Mouse (Mus musculus) testis, adult 2 months (tissue): ENCODE results near the gene Nav3. TPM values are rescaled to one million over a fixed set of nuclear protein-coding genes. Genes with fewer than 3 reads are reported as not detected.

Source experiments
- H3K27ac ChIP-seq: fragments of 200-500 bp; 2 replicates; pipeline ENCODE4 v1.5.1; 2012; ENCODE audit warnings: low read depth, low read length; ENCODE audit not compliant: control insufficient read depth, insufficient read depth
- H3K27me3 ChIP-seq: fragments of 200-500 bp; 2 replicates; pipeline ENCODE4 v1.6.1; 2012; ENCODE audit warnings: mild to moderate bottlenecking, low read length, moderate library complexity; ENCODE audit not compliant: control insufficient read depth, insufficient read depth
- H3K36me3 ChIP-seq: fragments of 200-500 bp; 2 replicates; pipeline ENCODE4 v1.6.1; 2012; ENCODE audit warnings: mild to moderate bottlenecking, low read length; ENCODE audit not compliant: control insufficient read depth, insufficient read depth
- H3K4me1 ChIP-seq: fragments of 200-500 bp; 2 replicates; pipeline ENCODE4 v1.6.1; 2012; ENCODE audit warnings: low read length; ENCODE audit not compliant: control insufficient read depth, insufficient read depth
- H3K4me3 ChIP-seq: fragments of 200-500 bp; 2 replicates; pipeline ENCODE4 v1.5.1; 2012; ENCODE audit warnings: low read depth, mild to moderate bottlenecking, low read length, moderate library complexity, mixed read lengths; ENCODE audit not compliant: control insufficient read depth
- CTCF ChIP-seq: fragments of 200-500 bp; IDR thresholded peaks from 2 replicates; pipeline ENCODE4 v1.5.1; 2012; ENCODE audit warnings: low read depth, mild to moderate bottlenecking, inconsistent platforms, low read length, moderate library complexity; ENCODE audit not compliant: control insufficient read depth, insufficient read depth, insufficient replicate concordance
- POLR2A ChIP-seq: fragments of 200-500 bp; IDR thresholded peaks from 2 replicates; pipeline ENCODE4 v1.6.1; 2012; ENCODE audit warnings: low read depth, mild to moderate bottlenecking, inconsistent platforms, low read length, moderate library complexity; ENCODE audit not compliant: control insufficient read depth
- polyA plus RNA-seq: library from polyadenylated mRNA; depleted of rRNA; stranded (reverse); fragments of >200 nt; gene quantifications from 2 replicates; pipeline ENCODE4 v1.2.3, GENCODE M21; 2012

Gene Nav3
- polyA plus RNA-seq, 1 experiment = 0.32 TPM

GRCm38 (mm10) chr10:109888355-109889170 is 567.4 kb downstream of the Nav3 start:
- Histone ChIP-seq H3K27me3 (no peaks in the 10 kb centered on the region), H3K4me1 (no peaks in the 10 kb centered on the region), H3K27ac (no peak overlapping the region), H3K36me3 (no peaks in the 10 kb centered on the region), H3K4me3 (no peak overlapping the region)
- TF ChIP-seq POLR2A (no peak), CTCF (no peak)

- no peaks in the 10 kb centered on the region for H3K4me1 ChIP-seq
- H3K27ac ChIP-seq = no peak overlapping the region
- no peaks in the 10 kb centered on the region for H3K27me3 ChIP-seq
- H3K36me3 ChIP-seq = no peaks in the 10 kb centered on the region
- no peak for TF ChIP-seq CTCF
- no peak for TF ChIP-seq POLR2A
- no peak overlapping the region for H3K4me3 ChIP-seq
Measured at GRCm38 (mm10) chr10:109887160-109887559, 568.8 kb downstream of the Nav3 start.

- H3K4me1 ChIP-seq = no peaks in the 10 kb centered on the region
- H3K27ac ChIP-seq = no peak overlapping the region
- no peaks in the 10 kb centered on the region for H3K36me3 ChIP-seq
- no peak overlapping the region for H3K4me3 ChIP-seq
- no peak for TF ChIP-seq CTCF
- TF ChIP-seq POLR2A = no peak
- no peaks in the 10 kb centered on the region for H3K27me3 ChIP-seq
Measured at GRCm38 (mm10) chr10:109876107-109876506, 579.9 kb downstream of the Nav3 start.

- Histone ChIP-seq H3K27ac (no peak overlapping the region), H3K36me3 (no peaks in the 10 kb centered on the region), H3K27me3 (no peaks in the 10 kb centered on the region), H3K4me3 (no peak overlapping the region), H3K4me1 (no peaks in the 10 kb centered on the region)
- TF ChIP-seq CTCF = no peak
- TF ChIP-seq POLR2A = no peak
Measured at GRCm38 (mm10) chr10:109875312-109875830, 580.6 kb downstream of the Nav3 start.

GRCm38 (mm10) chr10:109874652-109875311 is 581.2 kb downstream of the Nav3 start:
- Histone ChIP-seq H3K4me3 (no peak overlapping the region), H3K27me3 (no peaks in the 10 kb centered on the region), H3K36me3 (no peaks in the 10 kb centered on the region), H3K4me1 (no peaks in the 10 kb centered on the region), H3K27ac (no peak overlapping the region)
- no peak for TF ChIP-seq CTCF
- TF ChIP-seq POLR2A = no peak

GRCm38 (mm10) chr10:109866063-109866462 is 589.9 kb downstream of the Nav3 start:
- Histone ChIP-seq H3K27me3 (no peaks in the 10 kb centered on the region), H3K36me3 (no peaks in the 10 kb centered on the region), H3K4me1 (no peaks in the 10 kb centered on the region), H3K4me3 (no peak overlapping the region), H3K27ac (no peak overlapping the region)
- TF ChIP-seq POLR2A (no peak), CTCF (no peak)

GRCm38 (mm10) chr10:109865391-109865790 is 590.6 kb downstream of the Nav3 start:
- H3K4me1 ChIP-seq = no peaks in the 10 kb centered on the region
- no peaks in the 10 kb centered on the region for H3K36me3 ChIP-seq
- H3K27me3 ChIP-seq = no peaks in the 10 kb centered on the region
- no peak overlapping the region for H3K4me3 ChIP-seq
- TF ChIP-seq POLR2A (no peak), CTCF (no peak)
- no peak overlapping the region for H3K27ac ChIP-seq
